Mouse (Mus musculus): ENCODE measurements around the gene Cd96. TPM values are rescaled to one million over a fixed set of nuclear protein-coding genes. Genes with fewer than 3 reads are reported as not detected.

Cd96 gene
- total and polyA plus RNA-seq, 2 experiments from 2014 or later = not detected

- no peak for ATAC-seq (ENCODE audit: insufficient read depth, low read depth)
- no peak overlapping the region for H3K4me3 ChIP-seq (ENCODE audit: low read depth, low read length)
- H3K9me3 ChIP-seq (replicated peaks; ENCODE audit: control insufficient read depth, low read length) = no peaks in the 10 kb centered on the region
- H3K4me2 ChIP-seq (ENCODE audit: low read depth, low read length) = no peak overlapping the region
- no peak for DNase-seq (ENCODE audit: low spot score)
- TF ChIP-seq CTCF (IDR thresholded peaks at IDR 0.05; ENCODE audit: low read depth) (no peak), EP300 (IDR thresholded peaks at IDR 0.05; ENCODE audit: low read depth) (no peak)
- H3K4me1 ChIP-seq (ENCODE audit: control insufficient read depth, insufficient read depth) = no peaks in the 10 kb centered on the region
- 56% methylated on average over 3 of the region's 3 CpGs for WGBS
- no peaks in the 10 kb centered on the region for H3K27me3 ChIP-seq (ENCODE audit: control insufficient read depth, insufficient read depth, low read length)
- H3K9ac ChIP-seq (replicated peaks; ENCODE audit: low read depth, low read length) = no peak overlapping the region
- no peak overlapping the region for H3K27ac ChIP-seq (ENCODE audit: low read depth)
- H3K36me3 ChIP-seq (replicated peaks; ENCODE audit: control insufficient read depth, insufficient read depth, low read length) = no peaks in the 10 kb centered on the region
Measured at GRCm38 (mm10) chr16:46148661-46149341, 28.8 kb upstream of the Cd96 start.

- TF ChIP-seq CTCF (IDR thresholded peaks at IDR 0.05; ENCODE audit: low read depth) = peak; percentile 31; the same call in 1 of the 2 replicates
- no peak for TF ChIP-seq EP300 (IDR thresholded peaks at IDR 0.05; ENCODE audit: low read depth)
- no peak overlapping the region for H3K9ac ChIP-seq (replicated peaks; ENCODE audit: low read depth, low read length)
- H3K4me1 ChIP-seq (ENCODE audit: control insufficient read depth, insufficient read depth) = no peaks in the 10 kb centered on the region
- H3K4me2 ChIP-seq (ENCODE audit: low read depth, low read length) = no peak overlapping the region
- H3K4me3 ChIP-seq (ENCODE audit: low read depth, low read length) = no peak overlapping the region
- no peaks in the 10 kb centered on the region for H3K36me3 ChIP-seq (replicated peaks; ENCODE audit: control insufficient read depth, insufficient read depth, low read length)
- H3K9me3 ChIP-seq (replicated peaks; ENCODE audit: control insufficient read depth, low read length) = no peaks in the 10 kb centered on the region
- peak; percentile 41 for DNase-seq (ENCODE audit: low spot score)
- 13% methylated on average over 3 of the region's 3 CpGs for WGBS
- 0 out of 2 replicates have a peak overlapping the region, but pooled peaks have one; percentile 11 for H3K27ac ChIP-seq (ENCODE audit: low read depth)
- peak; percentile 51; the same call in 1 of the 2 replicates for ATAC-seq (ENCODE audit: insufficient read depth, low read depth)
- H3K27me3 ChIP-seq (ENCODE audit: control insufficient read depth, insufficient read depth, low read length) = no peaks in the 10 kb centered on the region
Measured at GRCm38 (mm10) chr16:46146962-46147361, 26.9 kb upstream of the Cd96 start.

GRCm38 (mm10) chr16:46122238-46122637, 2.2 kb upstream of the Cd96 start:
- Histone ChIP-seq H3K27me3 (ENCODE audit: control insufficient read depth, insufficient read depth, low read length) (no peaks in the 10 kb centered on the region), H3K4me1 (ENCODE audit: control insufficient read depth, insufficient read depth) (no peaks in the 10 kb centered on the region), H3K4me3 (ENCODE audit: low read depth, low read length) (no peak overlapping the region), H3K27ac (ENCODE audit: low read depth) (no peak overlapping the region), H3K9me3 (replicated peaks; ENCODE audit: control insufficient read depth, low read length) (no peaks in the 10 kb centered on the region), H3K36me3 (replicated peaks; ENCODE audit: control insufficient read depth, insufficient read depth, low read length) (no peaks in the 10 kb centered on the region), H3K4me2 (ENCODE audit: low read depth, low read length) (no peak overlapping the region), H3K9ac (replicated peaks; ENCODE audit: low read depth, low read length) (no peak overlapping the region)
- no peak for DNase-seq (ENCODE audit: low spot score)
- no peak for ATAC-seq (ENCODE audit: insufficient read depth, low read depth)
- no peak for TF ChIP-seq CTCF (IDR thresholded peaks at IDR 0.05; ENCODE audit: low read depth)
- TF ChIP-seq EP300 (IDR thresholded peaks at IDR 0.05; ENCODE audit: low read depth) = no peak

GRCm38 (mm10) chr16:46121420-46121819, 1.4 kb upstream of the Cd96 start:
- Histone ChIP-seq H3K4me1 (ENCODE audit: control insufficient read depth, insufficient read depth) (no peaks in the 10 kb centered on the region), H3K27me3 (ENCODE audit: control insufficient read depth, insufficient read depth, low read length) (no peaks in the 10 kb centered on the region), H3K9ac (replicated peaks; ENCODE audit: low read depth, low read length) (no peak overlapping the region), H3K4me2 (ENCODE audit: low read depth, low read length) (no peak overlapping the region), H3K4me3 (ENCODE audit: low read depth, low read length) (no peak overlapping the region), H3K27ac (ENCODE audit: low read depth) (no peak overlapping the region), H3K9me3 (replicated peaks; ENCODE audit: control insufficient read depth, low read length) (no peaks in the 10 kb centered on the region), H3K36me3 (replicated peaks; ENCODE audit: control insufficient read depth, insufficient read depth, low read length) (no peaks in the 10 kb centered on the region)
- TF ChIP-seq CTCF (IDR thresholded peaks at IDR 0.05; ENCODE audit: low read depth) (peak; percentile 74), EP300 (IDR thresholded peaks at IDR 0.05; ENCODE audit: low read depth) (no peak)
- DNase-seq (ENCODE audit: low spot score) (peak; percentile 36), ATAC-seq (ENCODE audit: insufficient read depth, low read depth) (peak; percentile 60)
- WGBS = 16% methylated on average over 2 of the region's 2 CpGs

- Histone ChIP-seq H3K4me3 (ENCODE audit: low read depth, low read length) (no peak overlapping the region), H3K36me3 (replicated peaks; ENCODE audit: control insufficient read depth, insufficient read depth, low read length) (no peaks in the 10 kb centered on the region), H3K4me2 (ENCODE audit: low read depth, low read length) (no peak overlapping the region), H3K27ac (ENCODE audit: low read depth) (no peak overlapping the region), H3K9ac (replicated peaks; ENCODE audit: low read depth, low read length) (no peak overlapping the region), H3K27me3 (ENCODE audit: control insufficient read depth, insufficient read depth, low read length) (no peaks in the 10 kb centered on the region), H3K9me3 (replicated peaks; ENCODE audit: control insufficient read depth, low read length) (no peaks in the 10 kb centered on the region), H3K4me1 (ENCODE audit: control insufficient read depth, insufficient read depth) (no peaks in the 10 kb centered on the region)
- ATAC-seq (ENCODE audit: insufficient read depth, low read depth) = no peak
- no peak for DNase-seq (ENCODE audit: low spot score)
- WGBS = 50% methylated on average over 3 of the region's 3 CpGs
- TF ChIP-seq EP300 (IDR thresholded peaks at IDR 0.05; ENCODE audit: low read depth) (no peak), CTCF (IDR thresholded peaks at IDR 0.05; ENCODE audit: low read depth) (no peak)
Measured at GRCm38 (mm10) chr16:46120607-46121006, 556 bp upstream of the Cd96 start.

- no peak overlapping the region for H3K9ac ChIP-seq (replicated peaks; ENCODE audit: low read depth, low read length)
- no peak for DNase-seq (ENCODE audit: low spot score)
- no peaks in the 10 kb centered on the region for H3K4me1 ChIP-seq (ENCODE audit: control insufficient read depth, insufficient read depth)
- ATAC-seq (ENCODE audit: insufficient read depth, low read depth) = no peak
- 83% methylated on average over 3 of the region's 3 CpGs for WGBS
- H3K36me3 ChIP-seq (replicated peaks; ENCODE audit: control insufficient read depth, insufficient read depth, low read length) = no peaks in the 10 kb centered on the region
- H3K4me3 ChIP-seq (ENCODE audit: low read depth, low read length) = no peak overlapping the region
- no peak overlapping the region for H3K4me2 ChIP-seq (ENCODE audit: low read depth, low read length)
- H3K27ac ChIP-seq (ENCODE audit: low read depth) = no peak overlapping the region
- H3K27me3 ChIP-seq (ENCODE audit: control insufficient read depth, insufficient read depth, low read length) = no peaks in the 10 kb centered on the region
- TF ChIP-seq EP300 (IDR thresholded peaks at IDR 0.05; ENCODE audit: low read depth) (no peak), CTCF (IDR thresholded peaks at IDR 0.05; ENCODE audit: low read depth) (no peak)
- H3K9me3 ChIP-seq (replicated peaks; ENCODE audit: control insufficient read depth, low read length) = no peaks in the 10 kb centered on the region
Measured at GRCm38 (mm10) chr16:46117645-46118044, 2.4 kb downstream of the Cd96 start.
